Mouse (Mus musculus) kidney, embryonic 14.5 days (tissue): ENCODE measurements at regions not wholly inside any gene's neighbourhood (a gene's known extent, or its start where the extent isn't known, plus 50 kb on each side); places are given as distances from the start of the nearest gene placed in this dataset.

ENCODE experiments used
- ATAC-seq: fragments of 200-750 bp; cut with Nextera tagmentation; 2 replicates; pipeline ENCODE4 v1.8.0; 2017; ENCODE audit warnings: moderate number of reproducible peaks, mild to moderate bottlenecking, moderate TSS enrichment, moderate library complexity; ENCODE audit not compliant: low FRiP score, low TSS enrichment
- H3K27ac ChIP-seq: fragments of 300-500 bp; sonication (generic); 2 replicates; pipeline ENCODE4 v1.5.1; 2014; ENCODE audit warnings: low read depth, mild to moderate bottlenecking, low read length, moderate library complexity, mixed read lengths
- H3K27me3 ChIP-seq: fragments of 300-500 bp; sonication (generic); 2 replicates; pipeline ENCODE4 v1.6.1; 2014; ENCODE audit warnings: mild to moderate bottlenecking, low read length; ENCODE audit not compliant: control insufficient read depth, insufficient read depth
- H3K36me3 ChIP-seq: fragments of 300-500 bp; sonication (generic); 2 replicates; pipeline ENCODE4 v1.6.1; 2014; ENCODE audit warnings: low read length, mixed read lengths; ENCODE audit not compliant: control insufficient read depth, insufficient read depth
- H3K4me1 ChIP-seq: fragments of 300-500 bp; sonication (generic); 2 replicates; pipeline ENCODE4 v1.6.1; 2014; ENCODE audit warnings: low read length, mixed read lengths; ENCODE audit not compliant: control insufficient read depth, insufficient read depth
- H3K4me2 ChIP-seq: fragments of 300-500 bp; sonication (generic); replicated peaks from 2 replicates; pipeline ENCODE4 v1.6.1; 2014; ENCODE audit warnings: low read depth, mild to moderate bottlenecking, low read length
- H3K4me3 ChIP-seq: fragments of 300-500 bp; sonication (generic); 2 replicates; pipeline ENCODE4 v1.5.1; 2014; ENCODE audit warnings: mild to moderate bottlenecking, low read length
- H3K9ac ChIP-seq: fragments of 300-500 bp; sonication (generic); 2 replicates; pipeline ENCODE4 v1.6.1; 2014; ENCODE audit warnings: low read depth, mild to moderate bottlenecking, low read length, moderate library complexity
- H3K9me3 ChIP-seq: fragments of 300-500 bp; sonication (generic); 2 replicates; pipeline ENCODE4 v1.6.1; 2016; ENCODE audit warnings: low read length; ENCODE audit not compliant: control insufficient read depth
- WGBS: fragments of 180-500 bp; shearing (Covaris S2); extraction: QIAGEN DNeasy Blood & Tissue Kit; methylation state at CpG from one replicate; pipeline ENCODE4 v1.1.7; 2014; 5-methylcytosine and 5-hydroxymethylcytosine counted together

GRCm38 (mm10) chr6:51693984-51694383, 170.3 kb downstream of the Snx10 start:
- no peaks in the 10 kb centered on the region for H3K36me3 ChIP-seq
- no peak for ATAC-seq
- no peak overlapping the region for H3K4me2 ChIP-seq
- H3K27ac ChIP-seq, result no peak overlapping the region
- no peaks in the 10 kb centered on the region for H3K9me3 ChIP-seq
- no peak overlapping the region for H3K4me3 ChIP-seq
- no peaks in the 10 kb centered on the region for H3K4me1 ChIP-seq
- no peaks in the 10 kb centered on the region for H3K27me3 ChIP-seq
- no peak overlapping the region for H3K9ac ChIP-seq
- WGBS, result 87% methylated on average over 7 of the region's 7 CpGs

GRCm38 (mm10) chr6:51696396-51696795, 172.7 kb downstream of the Snx10 start:
- WGBS, result 61% methylated on average over 7 of the region's 7 CpGs
- no peaks in the 10 kb centered on the region for H3K9me3 ChIP-seq
- H3K36me3 ChIP-seq, result no peaks in the 10 kb centered on the region
- H3K9ac ChIP-seq, result no peak overlapping the region
- no peak overlapping the region for H3K27ac ChIP-seq
- H3K4me3 ChIP-seq, result no peak overlapping the region
- H3K4me2 ChIP-seq, result no peak overlapping the region
- no peaks in the 10 kb centered on the region; the same call in 1 of the 2 replicates for H3K27me3 ChIP-seq
- H3K4me1 ChIP-seq, result no peaks in the 10 kb centered on the region
- no peak for ATAC-seq

- no peaks in the 10 kb centered on the region for H3K9me3 ChIP-seq
- no peaks in the 10 kb centered on the region for H3K4me1 ChIP-seq
- WGBS, result 89% methylated on average over 3 of the region's 3 CpGs
- H3K36me3 ChIP-seq, result no peaks in the 10 kb centered on the region
- H3K4me2 ChIP-seq, result no peak overlapping the region
- H3K27ac ChIP-seq, result no peak overlapping the region
- no peaks in the 10 kb centered on the region; the same call in 1 of the 2 replicates for H3K27me3 ChIP-seq
- no peak for ATAC-seq
- H3K4me3 ChIP-seq, result no peak overlapping the region
- no peak overlapping the region for H3K9ac ChIP-seq
Measured at GRCm38 (mm10) chr6:51697754-51698153, 174.1 kb downstream of the Snx10 start.

- Histone ChIP-seq H3K9ac (no peak overlapping the region), H3K9me3 (no peaks in the 10 kb centered on the region), H3K27ac (no peak overlapping the region), H3K36me3 (no peaks in the 10 kb centered on the region), H3K4me3 (no peak overlapping the region), H3K27me3 (no peaks in the 10 kb centered on the region; the same call in 1 of the 2 replicates), H3K4me1 (no peaks in the 10 kb centered on the region), H3K4me2 (no peak overlapping the region)
- no peak for ATAC-seq
- WGBS, result 76% methylated on average over 4 of the region's 4 CpGs
Measured at GRCm38 (mm10) chr6:51698244-51698643, 174.5 kb downstream of the Snx10 start.

- Histone ChIP-seq H3K27me3 (no peaks in the 10 kb centered on the region; the same call in 1 of the 2 replicates), H3K9me3 (no peaks in the 10 kb centered on the region), H3K27ac (no peak overlapping the region), H3K4me2 (no peak overlapping the region), H3K4me3 (no peak overlapping the region), H3K4me1 (no peaks in the 10 kb centered on the region), H3K36me3 (no peaks in the 10 kb centered on the region), H3K9ac (no peak overlapping the region)
- 86% methylated on average over 11 of the region's 11 CpGs for WGBS
- ATAC-seq, result no peak
Measured at GRCm38 (mm10) chr6:51701253-51702020, 177.7 kb downstream of the Snx10 start.

- ATAC-seq, result no peak
- Histone ChIP-seq H3K36me3 (no peaks in the 10 kb centered on the region), H3K4me1 (no peaks in the 10 kb centered on the region), H3K27me3 (no peaks in the 10 kb centered on the region; the same call in 1 of the 2 replicates), H3K4me2 (no peak overlapping the region), H3K9ac (no peak overlapping the region), H3K4me3 (no peak overlapping the region), H3K27ac (no peak overlapping the region), H3K9me3 (no peaks in the 10 kb centered on the region)
- WGBS, result 78% methylated on average over 10 of the region's 10 CpGs
Measured at GRCm38 (mm10) chr6:51702456-51703171, 178.9 kb downstream of the Snx10 start.

GRCm38 (mm10) chr6:51708011-51708410, 184.3 kb downstream of the Snx10 start:
- H3K4me1 ChIP-seq, result peaks cover 34% of the 10 kb centered on the region
- ATAC-seq, result no peak

GRCm38 (mm10) chr6:51708668-51709339, 185.1 kb downstream of the Snx10 start:
- WGBS, result 33% methylated on average over 9 of the region's 9 CpGs
- Histone ChIP-seq H3K9ac (no peak overlapping the region), H3K4me2 (no peak overlapping the region), H3K4me1 (peaks cover 34% of the 10 kb centered on the region), H3K36me3 (no peaks in the 10 kb centered on the region), H3K9me3 (no peaks in the 10 kb centered on the region), H3K27me3 (no peaks in the 10 kb centered on the region), H3K27ac (no peak overlapping the region), H3K4me3 (no peak overlapping the region)
- ATAC-seq, result peak; percentile 64; the same call in 1 of the 2 replicates

More at GRCm38 (mm10) chr6:51708011-51708410, 184.3 kb downstream of the Snx10 start:
- Histone ChIP-seq H3K9me3 (no peaks in the 10 kb centered on the region), H3K27me3 (no peaks in the 10 kb centered on the region), H3K4me3 (no peak overlapping the region), H3K9ac (no peak overlapping the region), H3K27ac (no peak overlapping the region), H3K4me2 (no peak overlapping the region), H3K36me3 (no peaks in the 10 kb centered on the region)
- 22% methylated on average over 6 of the region's 6 CpGs for WGBS
